Mouse (Mus musculus): ENCODE data around the gene Crispld2. TPM values are rescaled to one million over a fixed set of nuclear protein-coding genes. Genes with fewer than 3 reads are reported as not detected.

The Crispld2 gene
- total and polyA plus RNA-seq, 3 experiments, result 1.7 to 2.2 TPM; not detected in 1

GRCm38 (mm10) chr8:120036578-120036977, 44.3 kb downstream of the Crispld2 start (continued):
- TF ChIP-seq UBTF (IDR thresholded peaks at IDR 0.05; ENCODE audit: borderline replicate concordance, insufficient read depth, low read depth, low read length), result no peak
- no peak for TF ChIP-seq TBP (IDR thresholded peaks at IDR 0.05; ENCODE audit: low read depth, low read length)
- TF ChIP-seq MYB (IDR thresholded peaks at IDR 0.05; ENCODE audit: low read depth, low read length), result no peak

DNA sequence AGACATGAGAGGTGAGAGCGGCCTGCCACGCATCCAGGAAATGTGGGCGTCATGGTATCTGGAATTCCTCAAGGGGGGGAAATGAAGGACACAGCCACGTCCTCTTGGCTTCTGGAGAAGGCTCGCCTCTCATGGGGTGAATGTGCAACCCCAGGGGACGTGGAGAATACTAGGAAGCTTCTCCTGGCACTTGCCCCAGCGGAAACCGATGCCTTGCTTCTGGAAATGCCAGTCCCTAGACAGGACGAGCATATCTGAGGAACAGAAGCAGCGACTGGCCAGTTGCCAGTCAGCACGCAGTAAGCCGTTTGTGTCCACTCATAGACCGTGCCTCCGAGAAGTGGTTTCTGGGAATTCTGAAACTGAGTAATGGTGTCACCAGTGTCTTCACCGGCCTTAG, 45.0 kb downstream of the Crispld2 start:
- Histone ChIP-seq H3K9me3 (replicated peaks; ENCODE audit: insufficient read depth, low read length) (no peaks in the 10 kb centered on the region), H3K4me3 (ENCODE audit: control insufficient read depth in 1 of 2, insufficient read depth in 1 of 2, low read depth in 2 of 2, low read length in 2 of 2) (no peak overlapping the region), H3K4me1 (ENCODE audit: control insufficient read depth in 1 of 2, insufficient read depth in 2 of 2, low read length in 2 of 2) (peaks cover 0 to 8% of the 10 kb centered on the region in 2 experiments; a peak in 2 of 4 replicates), H3K9ac (ENCODE audit: control insufficient read depth, low read depth, low read length, poor library complexity, severe bottlenecking) (no peak overlapping the region), H3K27me3 (ENCODE audit: control insufficient read depth in 1 of 2, insufficient read depth in 2 of 2, low read length in 2 of 2) (no peaks in the 10 kb centered on the region), H3K79me2 (ENCODE audit: control insufficient read depth, insufficient read depth, low read length, poor library complexity) (no peaks in the 10 kb centered on the region), H3K27ac (ENCODE audit: control insufficient read depth, low read depth, low read length) (no peak overlapping the region), H3K36me3 (ENCODE audit: control insufficient read depth in 1 of 2, insufficient read depth in 2 of 2, low read length in 2 of 2) (no peaks in the 10 kb centered on the region)
- no peak for DNase-seq (ENCODE audit: low read depth, low spot score)
- TF ChIP-seq TBP (IDR thresholded peaks at IDR 0.05; ENCODE audit: low read depth, low read length), result no peak
- no peak for TF ChIP-seq CHD1 (IDR thresholded peaks at IDR 0.05; ENCODE audit: low read depth, low read length)
- no peak for TF ChIP-seq MAX (IDR thresholded peaks at IDR 0.05; ENCODE audit: low read length)
- TF ChIP-seq SMC3 (IDR thresholded peaks at IDR 0.05; ENCODE audit: low read depth, low read length), result no peak
- no peak for TF ChIP-seq CHD2 (IDR thresholded peaks at IDR 0.05; ENCODE audit: low read length)
- no peak for TF ChIP-seq EP300 (IDR thresholded peaks at IDR 0.05; ENCODE audit: low read depth in 1 of 2, low read length in 2 of 2)

DNA sequence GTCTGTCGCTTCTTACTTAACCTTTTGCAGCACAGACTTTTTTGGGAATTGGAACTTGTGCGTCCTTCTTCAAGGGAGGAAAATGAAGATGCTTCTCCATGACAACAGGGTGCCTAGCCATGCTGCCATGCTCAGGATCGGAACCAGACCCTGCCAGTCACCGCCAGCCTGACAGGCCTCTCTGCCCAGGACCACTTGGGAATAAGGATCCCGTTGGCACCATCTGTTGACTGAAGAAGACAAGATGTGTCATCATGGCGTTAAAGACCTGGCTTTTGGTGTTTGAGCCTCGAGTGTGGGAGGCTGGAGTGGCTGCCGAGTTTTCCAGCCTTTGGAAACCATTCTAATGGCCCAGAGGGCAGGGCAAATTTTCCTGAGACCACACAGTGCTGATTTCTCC, 45.4 kb downstream of the Crispld2 start:
- Histone ChIP-seq H3K36me3 (ENCODE audit: control insufficient read depth in 1 of 2, insufficient read depth in 2 of 2, low read length in 2 of 2) (peaks cover 0 to 1% of the 10 kb centered on the region in 2 experiments; a peak in 2 of 4 replicates), H3K4me1 (ENCODE audit: control insufficient read depth in 1 of 2, insufficient read depth in 2 of 2, low read length in 2 of 2) (peaks cover 0 to 12% of the 10 kb centered on the region in 2 experiments; a peak in 3 of 4 replicates), H3K27me3 (ENCODE audit: control insufficient read depth in 1 of 2, insufficient read depth in 2 of 2, low read length in 2 of 2) (no peaks in the 10 kb centered on the region), H3K79me2 (ENCODE audit: control insufficient read depth, insufficient read depth, low read length, poor library complexity) (no peaks in the 10 kb centered on the region), H3K9ac (ENCODE audit: control insufficient read depth, low read depth, low read length, poor library complexity, severe bottlenecking) (no peak overlapping the region), H3K9me3 (replicated peaks; ENCODE audit: insufficient read depth, low read length) (no peaks in the 10 kb centered on the region), H3K27ac (ENCODE audit: control insufficient read depth, low read depth, low read length) (no peak overlapping the region), H3K4me3 (ENCODE audit: control insufficient read depth in 1 of 2, insufficient read depth in 1 of 2, low read depth in 2 of 2, low read length in 2 of 2) (no peak overlapping the region)
- TF ChIP-seq ELF1 (IDR thresholded peaks at IDR 0.05; ENCODE audit: low read depth, low read length), result no peak
- TF ChIP-seq E2F4 (IDR thresholded peaks at IDR 0.05; ENCODE audit: borderline replicate concordance, low read depth, low read length), result no peak
- no peak for TF ChIP-seq POLR2AphosphoS2 (IDR thresholded peaks at IDR 0.05; ENCODE audit: low read length)
- TF ChIP-seq ZNF384 (IDR thresholded peaks at IDR 0.05; ENCODE audit: low read depth, low read length), result no peak
- no peak for TF ChIP-seq SIN3A (IDR thresholded peaks at IDR 0.05; ENCODE audit: low read length)
- TF ChIP-seq MYC (IDR thresholded peaks at IDR 0.05; ENCODE audit: low read depth, low read length), result no peak
- no peak for TF ChIP-seq POLR2A (IDR thresholded peaks at IDR 0.05; ENCODE audit: control insufficient read depth in 1 of 2, insufficient read depth in 1 of 2, low read depth in 1 of 2, low read length in 2 of 2, poor library complexity in 1 of 2)
- TF ChIP-seq CTCF (IDR thresholded peaks at IDR 0.05 in 2 of 3, conservative IDR thresholded peaks at IDR 0.05 in 1 of 3; ENCODE audit: control insufficient read depth in 1 of 3, insufficient read depth in 1 of 3, low read depth in 2 of 3, low read length in 3 of 3, poor library complexity in 1 of 3, severe bottlenecking in 1 of 3), result no peak
- DNase-seq (ENCODE audit: low read depth, low spot score), result no peak

Data from MEL (cell line).